ENCODE assay signal across 12 mouse cellular contexts in genomic region chr7:78519689-78520088, GRCm38 (mm10).
"Had no signal": no experiment of that assay in that cellular context is flagged by ENCODE, and none has a peak within 500 bp of the region (broad histone marks: within the 10 kb centered on the region; RNA-seq: fewer than 3 reads in every experiment).

No protein-coding gene starts in this region.

- ATAC-seq: liver, embryonic 12.5 days; midbrain, embryonic 15.5 days had no signal

- H3K4me1 ChIP-seq: limb, embryonic 10.5 days; liver, embryonic 12.5 days; lung, embryonic 15.5 days; megakaryocyte, embryonic 14.5 days; neural tube, embryonic 12.5 days had no signal

- DNase-seq: kidney, postnatal 4 days; lung, postnatal 14 days had no signal

- H3K4me3 ChIP-seq: left cerebral cortex, adult 2 months; limb, embryonic 10.5 days; liver, embryonic 12.5 days; lung, embryonic 15.5 days; megakaryocyte, embryonic 14.5 days; midbrain, embryonic 15.5 days; neural tube, embryonic 12.5 days had no signal

- H3K9me3 ChIP-seq: limb, embryonic 10.5 days; liver, embryonic 12.5 days; lung, embryonic 15.5 days; midbrain, embryonic 15.5 days; neural tube, embryonic 12.5 days had no signal

- H3K36me3 ChIP-seq: limb, embryonic 10.5 days; liver, embryonic 12.5 days; lung, embryonic 15.5 days had no signal

- H3K9ac ChIP-seq: liver, embryonic 12.5 days; lung, embryonic 15.5 days; midbrain, embryonic 15.5 days; neural tube, embryonic 12.5 days had no signal

- H3K27ac ChIP-seq: left cerebral cortex, adult 2 months; limb, embryonic 10.5 days; liver, embryonic 12.5 days; lung, embryonic 15.5 days; macrophage; midbrain, embryonic 15.5 days; neural tube, embryonic 12.5 days; stomach, postnatal 0 days had no signal

- H3K27me3 ChIP-seq: liver, embryonic 12.5 days; lung, embryonic 15.5 days; megakaryocyte, embryonic 14.5 days; midbrain, embryonic 15.5 days; neural tube, embryonic 12.5 days had no signal

- H3K4me2 ChIP-seq: liver, embryonic 12.5 days; lung, embryonic 15.5 days; midbrain, embryonic 11.5 days; midbrain, embryonic 15.5 days; neural tube, embryonic 12.5 days had no signal
